Mouse (Mus musculus): ENCODE results near the gene Ddx49.

DNA sequence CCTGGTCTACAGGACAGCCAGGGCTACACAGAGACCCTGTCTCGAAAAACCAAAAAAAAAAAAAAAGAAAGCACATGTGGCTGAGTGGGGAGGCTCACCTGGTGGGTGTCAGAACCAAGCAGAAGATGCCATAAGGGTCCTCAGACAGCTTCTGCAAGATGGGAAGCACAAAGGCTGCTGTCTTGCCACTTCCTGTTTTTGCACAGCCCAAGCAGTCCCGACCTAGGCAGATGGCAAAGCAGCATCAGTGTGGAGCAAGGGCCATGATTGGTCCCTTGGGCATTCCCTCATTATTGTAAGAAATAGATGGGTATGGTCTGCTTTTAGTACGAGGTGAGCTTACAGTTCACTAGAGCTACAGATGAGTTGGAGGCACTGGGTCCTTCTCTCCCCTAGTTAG, 1.4 kb downstream of the Ddx49 start:
- TF ChIP-seq ZNF384 (IDR thresholded peaks at IDR 0.05; ENCODE audit: low read depth, low read length) (no peak), ZC3H11A (IDR thresholded peaks at IDR 0.05; ENCODE audit: borderline replicate concordance, low read depth, low read length) (no peak)
